Mouse (Mus musculus) ES-Bruce4 (cell line): Measurements from ENCODE around the gene Fat3.

Source experiments
- CTCF ChIP-seq: IDR thresholded peaks from one replicate; pipeline ENCODE4 v1.8.1; 2011; ENCODE audit warnings: low read depth, low read length
- EP300 ChIP-seq: IDR thresholded peaks from 2 replicates; pipeline ENCODE4 v1.6.1; 2011; ENCODE audit warnings: low read depth, low read length; ENCODE audit not compliant: insufficient read depth

DNA sequence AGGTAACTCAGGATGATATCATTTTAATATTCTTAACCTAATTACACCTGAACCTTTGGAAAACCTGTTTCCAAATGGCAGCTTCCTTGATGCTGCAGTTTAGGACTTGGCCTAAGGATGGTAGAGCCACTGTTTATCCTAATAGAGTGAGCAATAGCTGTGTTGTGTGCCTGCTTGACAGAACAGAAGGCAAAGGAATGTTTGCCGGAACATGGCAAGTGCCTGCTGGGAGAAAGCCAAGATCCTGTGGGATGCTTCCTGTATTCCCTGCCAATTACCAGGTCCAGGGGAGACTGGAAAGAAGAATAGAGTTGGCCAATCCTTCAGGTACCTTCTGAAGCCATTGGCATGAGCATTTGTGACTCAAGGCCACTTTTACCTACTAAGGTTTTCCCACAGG is 300.1 kb downstream of the Fat3 start:
- TF ChIP-seq CTCF (no peak), EP300 (no peak)
